Mouse (Mus musculus) stomach, postnatal 0 days (tissue): Measurements from ENCODE around the gene Pip4k2a. TPM values are rescaled to one million over a fixed set of nuclear protein-coding genes. Genes with fewer than 3 reads are reported as not detected.

Experiments
- ATAC-seq: fragments of 200-750 bp; cut with Nextera tagmentation; 2 replicates; pipeline ENCODE4 v1.8.0; 2017; ENCODE audit not compliant: low FRiP score, low TSS enrichment
- DNase-seq: peaks from one replicate; pipeline ENCODE4 v3.0.0-alpha.2; 2016; ENCODE audit warnings: low spot score
- H3K27ac ChIP-seq: fragments of 300-500 bp; sonication (generic); replicated peaks from 2 replicates; pipeline ENCODE4 v1.5.1; 2014; ENCODE audit warnings: mild to moderate bottlenecking, control low read depth
- H3K27me3 ChIP-seq: fragments of 300-500 bp; sonication (generic); 2 replicates; pipeline ENCODE4 v1.6.1; 2014; ENCODE audit warnings: low read length; ENCODE audit not compliant: control insufficient read depth, insufficient read depth
- H3K36me3 ChIP-seq: fragments of 300-500 bp; sonication (generic); 2 replicates; pipeline ENCODE4 v1.6.1; 2014; ENCODE audit warnings: low read length, mixed read lengths; ENCODE audit not compliant: control insufficient read depth, insufficient read depth
- H3K4me1 ChIP-seq: fragments of 300-500 bp; sonication (generic); replicated peaks from 2 replicates; pipeline ENCODE4 v1.6.1; 2014; ENCODE audit warnings: antibody characterized with exemption; ENCODE audit not compliant: control insufficient read depth, insufficient read depth
- H3K4me2 ChIP-seq: fragments of 300-500 bp; sonication (generic); replicated peaks from 2 replicates; pipeline ENCODE4 v1.6.1; 2014; ENCODE audit warnings: low read depth, mild to moderate bottlenecking, control low read depth, moderate library complexity
- H3K4me3 ChIP-seq: fragments of 300-500 bp; sonication (generic); 2 replicates; pipeline ENCODE4 v1.5.1; 2014; ENCODE audit warnings: low read depth, low read length, control low read depth
- H3K9ac ChIP-seq: fragments of 300-500 bp; sonication (generic); 2 replicates; pipeline ENCODE4 v1.6.1; 2014; ENCODE audit warnings: mild to moderate bottlenecking, low read length, control low read depth, mixed read lengths
- H3K9me3 ChIP-seq: fragments of 300-500 bp; sonication (generic); 2 replicates; pipeline ENCODE4 v1.6.1; 2016; ENCODE audit warnings: low read length; ENCODE audit not compliant: control insufficient read depth
- CTCF ChIP-seq: IDR thresholded peaks from 2 replicates; pipeline ENCODE4 v1.5.1; 2016; ENCODE audit warnings: antibody characterized with exemption, low read depth, mild to moderate bottlenecking, moderate library complexity
- EP300 ChIP-seq: optimal IDR thresholded peaks from 2 replicates; pipeline ENCODE3; 2016; ENCODE audit warnings: antibody characterized with exemption
- WGBS: fragments of 180-500 bp; shearing (Covaris S2); extraction: QIAGEN DNeasy Blood & Tissue Kit; methylation state at CpG from one replicate; pipeline ENCODE4 v1.1.7; 2014; 5-methylcytosine and 5-hydroxymethylcytosine counted together
- polyA plus RNA-seq: library from polyadenylated mRNA; unstranded; fragments of >200 nt; fragmentation: Nextera tagmentation; extraction: Ambion mirVana; gene quantifications from 2 replicates; pipeline ENCODE4 v1.2.1, GENCODE M21; 2015

Gene Pip4k2a
- polyA plus RNA-seq, 1 experiment from 2014 or later: 4.5 TPM

DNA sequence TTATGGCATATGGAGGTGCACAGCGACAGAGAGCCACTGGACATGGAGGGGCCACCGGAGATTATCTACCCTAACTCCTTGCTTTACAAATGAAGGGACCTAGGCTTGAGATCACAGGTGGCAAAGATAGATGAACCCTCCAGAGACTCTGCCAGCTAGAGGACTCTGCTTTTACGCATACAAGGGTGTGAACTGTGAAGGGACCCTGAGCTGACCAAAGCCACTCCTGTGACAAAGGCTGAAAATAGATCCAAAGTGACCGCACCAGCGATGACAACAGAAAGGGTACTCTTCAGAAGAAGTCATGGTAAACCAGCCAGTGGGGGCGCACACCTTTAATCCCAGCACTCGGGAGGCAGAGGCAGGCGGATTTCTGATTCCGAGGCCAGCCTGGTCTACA lies 63.8 kb downstream of the Pip4k2a start:
- WGBS: 95% methylated on average over 9 of the region's 9 CpGs
- no peak overlapping the region for H3K4me2 ChIP-seq
- DNase-seq (no peak), ATAC-seq (no peak)
- H3K4me1 ChIP-seq: no peaks in the 10 kb centered on the region
- H3K27ac ChIP-seq: no peak overlapping the region
- no peaks in the 10 kb centered on the region for H3K27me3 ChIP-seq
- no peaks in the 10 kb centered on the region for H3K9me3 ChIP-seq
- TF ChIP-seq CTCF: no peak
- TF ChIP-seq EP300: no peak
- no peak overlapping the region for H3K4me3 ChIP-seq
- no peaks in the 10 kb centered on the region for H3K36me3 ChIP-seq
- H3K9ac ChIP-seq: no peak overlapping the region

DNA sequence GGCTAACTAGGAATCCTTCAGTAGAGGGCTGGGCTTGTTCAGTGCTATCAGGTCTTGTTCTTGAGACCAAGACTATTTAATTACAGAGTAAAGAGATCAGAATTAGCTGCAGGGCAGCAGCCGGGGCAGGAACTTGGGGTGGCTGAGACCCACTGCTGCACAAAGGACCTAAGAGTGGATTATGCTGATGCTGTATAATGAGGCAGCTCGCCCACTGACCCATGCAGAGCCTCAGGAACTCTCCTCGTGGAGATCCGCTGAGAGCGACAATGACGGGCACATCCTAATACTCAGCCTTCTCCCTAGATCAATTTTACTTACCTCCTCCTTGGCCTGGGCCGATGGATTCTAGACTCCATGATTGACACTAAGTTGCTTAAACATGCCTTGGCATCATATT lies 64.5 kb downstream of the Pip4k2a start:
- TF ChIP-seq CTCF: no peak
- no peak for TF ChIP-seq EP300
- Histone ChIP-seq H3K4me3 (no peak overlapping the region), H3K36me3 (no peaks in the 10 kb centered on the region), H3K4me1 (no peaks in the 10 kb centered on the region), H3K27me3 (no peaks in the 10 kb centered on the region), H3K9me3 (no peaks in the 10 kb centered on the region), H3K27ac (no peak overlapping the region), H3K4me2 (no peak overlapping the region), H3K9ac (no peak overlapping the region)
- ATAC-seq: no peak
- no peak for DNase-seq
- WGBS: 75% methylated on average over 7 of the region's 7 CpGs

DNA sequence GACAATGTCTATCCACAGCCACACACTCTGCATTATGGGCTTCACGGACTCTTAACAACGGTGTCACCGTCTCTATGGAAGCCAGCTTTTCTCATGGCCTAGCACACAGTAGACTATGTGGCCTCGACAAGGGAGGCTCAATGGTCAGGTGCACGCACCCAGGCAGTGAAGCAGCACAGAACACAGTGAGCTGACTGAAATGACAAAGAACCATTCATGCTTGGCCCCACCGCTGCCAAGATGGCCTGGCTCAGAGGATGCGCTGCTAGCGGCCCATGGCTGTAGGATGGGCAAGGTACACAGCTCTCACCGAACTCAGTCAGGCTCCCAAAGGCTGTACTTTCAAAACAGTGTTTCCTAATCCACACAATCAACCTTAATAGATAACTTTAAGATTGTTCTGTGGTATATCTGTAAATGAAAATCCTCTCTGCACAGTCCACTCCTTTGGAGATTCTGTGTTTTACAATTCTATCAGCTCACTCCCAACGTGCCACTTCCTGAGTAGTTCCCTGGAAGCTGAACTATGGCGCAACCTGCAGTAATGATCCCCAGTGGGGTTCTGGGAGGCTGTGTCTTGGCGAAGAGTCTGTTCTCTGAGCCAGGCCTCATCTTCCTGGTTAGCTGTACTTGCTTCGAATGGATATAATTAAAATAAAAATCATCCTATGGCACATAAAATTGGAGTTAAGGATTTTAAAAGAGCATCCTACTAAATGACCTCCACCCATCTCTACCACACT lies 67.4 kb downstream of the Pip4k2a start:
- WGBS: 89% methylated on average over 13 of the region's 13 CpGs
- Histone ChIP-seq H3K4me2 (no peak overlapping the region), H3K9me3 (no peaks in the 10 kb centered on the region), H3K27me3 (no peaks in the 10 kb centered on the region), H3K36me3 (no peaks in the 10 kb centered on the region), H3K4me3 (no peak overlapping the region), H3K4me1 (no peaks in the 10 kb centered on the region), H3K9ac (no peak overlapping the region), H3K27ac (no peak overlapping the region)
- no peak for ATAC-seq
- no peak for DNase-seq
- no peak for TF ChIP-seq CTCF
- no peak for TF ChIP-seq EP300

DNA sequence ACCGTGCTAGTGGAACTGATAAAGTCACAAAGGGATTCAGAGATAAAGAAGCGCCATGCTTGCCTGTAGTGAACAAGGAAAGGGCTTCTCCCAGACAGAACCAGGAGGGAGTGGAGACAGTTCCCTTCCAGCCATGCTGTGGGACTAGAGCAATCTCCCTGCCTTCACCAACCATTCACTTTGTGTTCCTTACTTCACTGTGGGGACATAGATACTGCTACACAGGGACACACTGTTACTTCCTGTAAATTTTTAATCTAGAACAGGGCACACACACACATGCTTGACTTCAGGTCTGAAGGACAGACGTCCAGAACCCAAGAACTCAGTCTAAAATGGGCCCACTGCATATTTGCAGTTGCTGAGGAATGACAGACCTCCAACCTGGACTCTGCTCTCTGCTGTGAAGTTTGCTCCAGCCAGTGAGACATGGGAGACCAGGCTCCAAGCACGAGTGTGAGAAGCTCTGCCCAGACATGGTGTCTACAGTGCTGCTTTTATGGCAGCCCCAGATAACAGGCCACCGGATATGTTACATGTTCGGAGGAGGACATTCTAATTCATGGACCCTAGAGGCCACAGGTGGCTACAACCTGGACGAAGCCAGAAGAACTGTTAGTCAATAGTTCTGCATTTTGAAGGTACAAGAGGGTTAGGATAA lies 69.2 kb downstream of the Pip4k2a start:
- TF ChIP-seq EP300 (no peak), CTCF (no peak)
- H3K27ac ChIP-seq: no peak overlapping the region
- ATAC-seq (no peak), DNase-seq (no peak)
- H3K9me3 ChIP-seq: no peaks in the 10 kb centered on the region
- no peaks in the 10 kb centered on the region for H3K36me3 ChIP-seq
- no peaks in the 10 kb centered on the region for H3K27me3 ChIP-seq
- H3K4me2 ChIP-seq: no peak overlapping the region
- H3K4me1 ChIP-seq: no peaks in the 10 kb centered on the region
- no peak overlapping the region for H3K9ac ChIP-seq
- 74% methylated on average over 7 of the region's 7 CpGs for WGBS
- no peak overlapping the region for H3K4me3 ChIP-seq

DNA sequence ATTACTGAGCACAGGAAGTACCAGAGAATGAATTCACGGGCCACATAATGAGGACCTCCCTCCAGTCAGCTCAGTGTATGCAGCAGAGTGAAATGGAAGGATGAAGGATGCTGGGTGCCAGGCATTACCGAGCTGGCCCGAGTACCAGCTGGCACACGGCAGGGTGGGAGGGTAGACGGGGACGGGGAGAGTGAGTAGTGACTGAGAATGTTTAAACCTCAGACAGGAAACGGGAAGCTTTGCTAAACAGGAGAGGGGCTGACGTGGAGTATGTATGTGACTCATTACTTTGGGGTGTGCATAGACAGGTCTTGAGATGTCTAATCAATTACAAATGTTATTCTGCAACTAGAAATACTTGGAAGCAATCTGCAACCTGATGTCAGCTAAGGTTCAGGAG lies 69.7 kb downstream of the Pip4k2a start:
- no peaks in the 10 kb centered on the region for H3K27me3 ChIP-seq
- H3K4me3 ChIP-seq: no peak overlapping the region

More for the DNA sequence above, 69.7 kb downstream of the Pip4k2a start:
- Histone ChIP-seq H3K9ac (no peak overlapping the region), H3K4me1 (no peaks in the 10 kb centered on the region), H3K36me3 (no peaks in the 10 kb centered on the region), H3K9me3 (no peaks in the 10 kb centered on the region), H3K4me2 (no peak overlapping the region), H3K27ac (no peak overlapping the region)
- 42% methylated on average over 8 of the region's 8 CpGs for WGBS
- no peak for ATAC-seq
- TF ChIP-seq CTCF: no peak
- no peak for TF ChIP-seq EP300
- no peak for DNase-seq
